Mouse (Mus musculus) C2C12 (cell line): ENCODE measurements around the gene Fcho2.

Source experiments
- CEBPB ChIP-seq: IDR thresholded peaks from one replicate; pipeline ENCODE4 v1.6.1; 2011; ENCODE audit warnings: low read depth, mild to moderate bottlenecking, control low read depth, moderate library complexity
- CTCF ChIP-seq: IDR thresholded peaks from one replicate; pipeline ENCODE4 v1.5.1; 2011; ENCODE audit not compliant: control insufficient read depth, insufficient read depth, insufficient read length
- MAX ChIP-seq: IDR thresholded peaks from one replicate; pipeline ENCODE4 v1.6.1; 2011; ENCODE audit warnings: mild to moderate bottlenecking, control low read depth
- MYOG ChIP-seq: IDR thresholded peaks from one replicate; pipeline ENCODE4 v1.6.1; 2011; ENCODE audit not compliant: control insufficient read depth, insufficient read length; ENCODE audit errors: extremely low read depth
- USF1 ChIP-seq: IDR thresholded peaks from one replicate; pipeline ENCODE4 v1.6.1; 2011; ENCODE audit warnings: low read depth, mild to moderate bottlenecking, control low read depth, moderate library complexity

- TF ChIP-seq CTCF (no peak), CEBPB (no peak), MAX (no peak), USF1 (no peak), MYOG (no peak)
Observed at GRCm38 (mm10) chr13:98679230-98679629, 136.0 kb downstream of the Fcho2 start.
